Mouse (Mus musculus): ENCODE measurements around the gene Vmn1r26.
"Not testable (repeated sequence)": the region's sequence is repeated elsewhere in the genome, so short reads cannot be mapped to it uniquely, and the experiment has no call there.

Vmn1r26 gene

DNA sequence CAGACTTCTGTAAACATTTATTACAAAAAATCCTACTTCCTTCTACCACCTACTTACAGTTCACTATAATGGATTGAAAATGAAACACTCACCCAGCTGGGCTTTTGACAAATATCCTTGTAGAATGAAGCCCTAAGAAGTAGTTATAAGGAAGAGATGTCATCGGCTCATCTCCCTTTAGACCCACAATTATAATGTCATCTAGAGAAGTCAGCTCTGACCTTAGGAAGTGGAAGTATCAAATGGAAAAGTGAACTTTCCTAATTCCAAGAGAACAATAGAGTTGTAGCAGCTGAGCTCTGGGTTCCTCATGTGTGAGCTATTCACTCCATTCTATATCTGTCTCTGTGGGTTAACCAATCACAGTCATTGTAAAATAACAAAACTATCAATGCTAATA lies at the start of gene Vmn1r26:
TSS of gene Vmn1r26 (minus strand) at position 101 of the 400 bp plus-strand sequence.
- DNase-seq = no peak

DNA sequence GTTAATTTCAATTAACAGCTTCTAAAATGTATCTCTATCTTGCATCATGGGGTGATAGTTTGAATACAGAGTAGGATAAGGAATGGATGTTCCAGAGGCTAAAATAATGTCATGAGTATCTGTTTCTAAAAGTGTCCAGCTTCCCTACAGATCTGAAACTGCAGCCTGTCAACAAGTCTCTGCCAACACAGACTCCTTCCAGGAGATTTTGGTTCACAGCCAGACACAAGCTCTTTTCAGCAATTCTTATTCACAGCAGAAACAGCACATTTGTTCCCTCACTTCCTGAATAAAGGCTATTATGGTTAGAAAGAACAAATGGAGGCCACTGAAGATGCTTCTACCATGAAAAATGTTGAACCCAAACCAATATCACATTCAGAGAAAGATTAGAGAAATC lies 29.1 kb upstream of the Vmn1r26 start:
- DNase-seq = no peak

DNA sequence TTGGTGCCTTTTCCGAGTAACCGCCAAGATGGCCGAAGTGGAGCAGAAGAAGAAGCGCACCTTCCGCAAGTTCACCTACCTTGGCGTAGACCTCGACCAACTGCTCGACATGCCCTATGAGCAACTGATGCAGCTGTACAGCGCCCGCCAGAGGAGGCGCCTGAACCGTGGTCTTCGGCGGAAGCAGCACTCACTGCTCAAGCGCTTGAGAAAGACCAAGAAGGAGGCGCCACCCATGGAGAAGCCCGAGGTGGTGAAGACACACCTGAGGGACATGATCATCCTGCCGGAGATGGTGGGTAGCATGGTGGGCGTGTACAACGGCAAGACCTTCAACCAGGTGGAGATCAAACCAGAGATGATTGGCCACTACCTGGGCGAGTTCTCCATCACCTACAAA lies 2.5 kb upstream of the Vmn1r26 start:
- not testable (repeated sequence) for DNase-seq

DNA sequence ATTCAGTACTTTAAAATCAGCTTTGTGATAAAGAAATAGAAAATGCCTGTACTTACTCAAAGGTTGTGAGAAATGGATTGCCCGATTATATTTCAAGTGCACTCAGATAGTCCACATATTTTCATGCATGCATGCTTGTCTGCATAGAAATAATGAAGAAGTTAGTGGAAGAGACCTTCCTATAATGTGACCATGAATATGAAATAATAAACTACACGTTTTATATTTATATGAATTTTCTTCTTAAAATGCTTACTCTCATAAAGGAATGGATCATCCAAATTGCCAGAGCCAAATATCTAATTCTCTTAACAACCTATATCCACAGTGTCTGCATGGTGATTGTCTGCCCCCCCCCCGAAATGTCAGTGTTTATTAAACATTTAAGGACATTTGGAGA lies 34.2 kb downstream of the Vmn1r26 start, which contains the start of gene Vmn1r25:
TSS of gene Vmn1r25 (minus strand) at position 101 of the 400 bp plus-strand sequence.
- DNase-seq = no peak

DNA sequence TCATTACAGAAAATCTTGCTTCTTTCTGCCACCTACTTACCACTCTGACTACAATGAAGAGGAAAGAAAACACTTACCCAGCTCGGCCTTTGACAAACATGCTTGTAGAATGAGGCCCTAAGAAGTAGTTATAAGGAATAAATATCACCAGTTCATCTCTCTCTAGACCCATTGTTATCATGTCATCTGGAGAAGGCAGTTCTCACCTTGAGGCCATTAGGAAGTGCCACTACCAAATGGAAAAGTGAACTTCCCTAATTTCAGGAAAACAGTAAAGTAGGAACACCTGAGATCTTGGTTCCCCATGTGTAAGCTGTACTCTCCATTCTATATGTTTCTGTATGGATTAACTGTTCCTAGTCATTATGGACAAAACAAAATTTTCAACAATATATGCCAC lies 53.6 kb downstream of the Vmn1r26 start, which contains the start of gene Vmn1r24:
TSS of gene Vmn1r24 (minus strand) at position 101 of the 400 bp plus-strand sequence.
- not testable (repeated sequence) for DNase-seq
